9 mouse cellular contexts compared by ENCODE assay signal in genomic region chr15:102459381-102459780, GRCm38 (mm10). TPM values are rescaled to one million over a fixed set of nuclear protein-coding genes. Genes with fewer than 3 reads are reported as not detected.
DNase-seq lines count a peak whose midpoint lies in the region; ATAC-seq and TF ChIP-seq lines count a peak whose summit lies in the region.
"Had no signal": no experiment of that assay in that cellular context is flagged by ENCODE, and none has a peak within 500 bp of the region (broad histone marks: within the 10 kb centered on the region; RNA-seq: fewer than 3 reads in every experiment).

No protein-coding gene starts in this region.

- peak overlapping the region in 1 of 2 experiments; percentile 70; a peak in 2 of 4 replicates for H3K27ac ChIP-seq in heart, embryonic 14.5 days (replicated peaks in 1 of 2; ENCODE audit: control insufficient read depth in 1 of 2, insufficient read depth in 1 of 2, low read depth in 2 of 2, low read length in 2 of 2)
- H3K27ac ChIP-seq in bone marrow, adult 2 months (ENCODE audit: control insufficient read depth, insufficient read depth, low read depth, low read length, poor library complexity), result peak overlapping the region; percentile 54
- peak overlapping the region; percentile 21; the same call in 1 of the 2 replicates for H3K27ac ChIP-seq in hindbrain, embryonic 14.5 days
- H3K27ac ChIP-seq in midbrain, embryonic 12.5 days (replicated peaks), result no peak overlapping the region

- intact Hi-C loops in left cerebral cortex, postnatal 14 days (cut with DNase I), result no loop called here

- peaks cover 9 to 28% of the 10 kb centered on the region in 2 experiments for H3K4me1 ChIP-seq in heart, embryonic 14.5 days (ENCODE audit: control insufficient read depth in 2 of 2, insufficient read depth in 2 of 2, low read length in 2 of 2)
- H3K4me1 ChIP-seq in bone marrow, adult 2 months (ENCODE audit: control insufficient read depth, insufficient read depth, low read length), result peaks cover 2% of the 10 kb centered on the region
- H3K4me1 ChIP-seq in hindbrain, embryonic 14.5 days (replicated peaks; ENCODE audit: control insufficient read depth, insufficient read depth, low read length), result peaks cover 14% of the 10 kb centered on the region
- peaks cover 10% of the 10 kb centered on the region for H3K4me1 ChIP-seq in midbrain, embryonic 12.5 days

- no peak for TF ChIP-seq POLR2A in bone marrow, adult 2 months (IDR thresholded peaks at IDR 0.05; ENCODE audit: borderline replicate concordance, control insufficient read depth, low read depth, low read length)

- no peak for ATAC-seq in heart, embryonic 14.5 days (ENCODE audit: insufficient number of reproducible peaks, insufficient read depth, low FRiP score, low read depth)
- no peak for ATAC-seq in hindbrain, embryonic 14.5 days (ENCODE audit: low FRiP score)
- no peak for ATAC-seq in midbrain, embryonic 12.5 days (ENCODE audit: low FRiP score, low read depth)

- peaks cover 12% of the 10 kb centered on the region for H3K36me3 ChIP-seq in heart, embryonic 14.5 days (ENCODE audit: control insufficient read depth, insufficient read depth, low read length)
- peaks cover 18% of the 10 kb centered on the region for H3K36me3 ChIP-seq in hindbrain, embryonic 14.5 days (replicated peaks; ENCODE audit: control insufficient read depth, insufficient read depth)
- peaks cover 9% of the 10 kb centered on the region for H3K36me3 ChIP-seq in midbrain, embryonic 12.5 days

- no peaks in the 10 kb centered on the region for H3K27me3 ChIP-seq in heart, embryonic 14.5 days (ENCODE audit: control insufficient read depth, insufficient read depth, low read length)
- H3K27me3 ChIP-seq in hindbrain, embryonic 14.5 days (ENCODE audit: control insufficient read depth, insufficient read depth, low read length), result no peaks in the 10 kb centered on the region
- no peaks in the 10 kb centered on the region for H3K27me3 ChIP-seq in midbrain, embryonic 12.5 days

- no peak for TF ChIP-seq CTCF in bone marrow, adult 2 months (IDR thresholded peaks at IDR 0.05; ENCODE audit: control insufficient read depth, insufficient read depth, low read length)

- H3K9me3 ChIP-seq in heart, embryonic 14.5 days (ENCODE audit: control insufficient read depth, low read length), result no peaks in the 10 kb centered on the region
- H3K9me3 ChIP-seq in hindbrain, embryonic 14.5 days (ENCODE audit: control insufficient read depth, low read length), result no peaks in the 10 kb centered on the region
- no peaks in the 10 kb centered on the region for H3K9me3 ChIP-seq in midbrain, embryonic 12.5 days

- H3K4me3 ChIP-seq in heart, embryonic 14.5 days (ENCODE audit: control insufficient read depth in 1 of 2, insufficient read depth in 1 of 2, low read depth in 1 of 2, low read length in 2 of 2), result peak overlapping the region; percentile 37 to 56
- H3K4me3 ChIP-seq in bone marrow, adult 2 months (replicated peaks; ENCODE audit: control insufficient read depth, low read depth, low read length), result peak overlapping the region; percentile 72
- peak overlapping the region; percentile 41 for H3K4me3 ChIP-seq in hindbrain, embryonic 14.5 days (replicated peaks; ENCODE audit: low read length)
- peak overlapping the region; percentile 43 for H3K4me3 ChIP-seq in midbrain, embryonic 12.5 days

- WGBS in heart, embryonic 14.5 days, result 35% methylated on average over 6 of the region's 6 CpGs
- WGBS in bone marrow, adult 2 months, result 13% methylated on average over 6 of the region's 6 CpGs
- WGBS in hindbrain, embryonic 14.5 days, result 34% methylated on average over 6 of the region's 6 CpGs
- 41% methylated on average over 6 of the region's 6 CpGs for WGBS in midbrain, embryonic 12.5 days

- peak overlapping the region; percentile 74 for H3K9ac ChIP-seq in heart, embryonic 14.5 days (ENCODE audit: low read length)
- peak overlapping the region; percentile 63 for H3K9ac ChIP-seq in hindbrain, embryonic 14.5 days
- H3K9ac ChIP-seq in midbrain, embryonic 12.5 days (replicated peaks), result peak overlapping the region; percentile 49

- no peak for DNase-seq in heart, adult 8-10 months (ENCODE audit: low spot score)
- DNase-seq in hindbrain, embryonic 14.5 days (ENCODE audit: low spot score), result no peak
- no peak for DNase-seq in left cerebral cortex, postnatal 14 days (ENCODE audit: low spot score in 2 of 2)
- no peak for DNase-seq in embryo, embryonic 11 days
- no peak for DNase-seq in gastrocnemius, adult 18-20 months (ENCODE audit: low spot score)

- H3K4me2 ChIP-seq in heart, embryonic 14.5 days (ENCODE audit: low read length), result peak overlapping the region; percentile 77
- peak overlapping the region; percentile 56 for H3K4me2 ChIP-seq in hindbrain, embryonic 14.5 days (replicated peaks)
- H3K4me2 ChIP-seq in midbrain, embryonic 12.5 days (replicated peaks), result peak overlapping the region; percentile 59

RNA-seq across cellular contexts. Expression of gene Prr13, which starts 0.6 kb away (rescaled TPM):
- 108 and 114 TPM in 2 replicates for polyA plus RNA-seq in heart, embryonic 14.5 days (2014; fragmentation: Nextera tagmentation; extraction: Ambion mirVana)
- 10 to 100 TPM; 18.7 to 25.3 (median 22.0) TPM for total RNA-seq in heart, adult 8-10 months (2022)
- polyA plus RNA-seq in bone marrow, adult 2 months (2011; ENCODE audit: insufficient read depth, insufficient read length, low replicate concordance, missing spikeins), result 125 and 251 TPM in 2 replicates
- 98.3 and 105 TPM in 2 replicates for polyA plus RNA-seq in hindbrain, embryonic 14.5 days (2014; fragmentation: Nextera tagmentation; extraction: Ambion mirVana)
- polyA plus RNA-seq in midbrain, embryonic 12.5 days (2016; fragmentation: Nextera tagmentation; extraction: Ambion mirVana), result 84.9 and 97.9 TPM in 2 replicates
- total RNA-seq in left cerebral cortex, postnatal 14 days (2021), result 10 to 100 TPM; 22.3 to 24.8 TPM
- 10 to 100 TPM; 20.4 to 23.2 TPM for total RNA-seq in gastrocnemius, adult 18-20 months (2021)

RNA-seq across cellular contexts. Expression of gene Pcbp2, which starts 11.0 kb away (rescaled TPM):
- polyA plus RNA-seq in heart, embryonic 14.5 days (2014; fragmentation: Nextera tagmentation; extraction: Ambion mirVana), result 184 and 194 TPM in 2 replicates
- total RNA-seq in heart, adult 8-10 months (2022), result 100 to 1,000 TPM; 452 to 509 (median 465) TPM
- polyA plus RNA-seq in bone marrow, adult 2 months (2011; ENCODE audit: insufficient read depth, insufficient read length, low replicate concordance, missing spikeins), result 210 and 264 TPM in 2 replicates
- polyA plus RNA-seq in hindbrain, embryonic 14.5 days (2014; fragmentation: Nextera tagmentation; extraction: Ambion mirVana), result 158 and 166 TPM in 2 replicates
- polyA plus RNA-seq in midbrain, embryonic 12.5 days (2016; fragmentation: Nextera tagmentation; extraction: Ambion mirVana), result 168 and 186 TPM in 2 replicates
- 100 to 1,000 TPM; 436 to 453 TPM for total RNA-seq in left cerebral cortex, postnatal 14 days (2021)
- 100 to 1,000 TPM; 403 to 410 TPM for total RNA-seq in gastrocnemius, adult 18-20 months (2021)

RNA-seq across cellular contexts. Expression of gene Amhr2, which starts 14.2 kb away (rescaled TPM):
- 2.1 and 3.1 TPM in 2 replicates for polyA plus RNA-seq in heart, embryonic 14.5 days (2014; fragmentation: Nextera tagmentation; extraction: Ambion mirVana)
- under 1 TPM; 0.19 to 1.00 (median 0.63) TPM for total RNA-seq in heart, adult 8-10 months (2022)
- 4.8 TPM in 1 of 2 replicates, not detected in the other for polyA plus RNA-seq in bone marrow, adult 2 months (2011; ENCODE audit: insufficient read depth, insufficient read length, low replicate concordance, missing spikeins)
- 0.13 and 0.39 TPM in 2 replicates for polyA plus RNA-seq in hindbrain, embryonic 14.5 days (2014; fragmentation: Nextera tagmentation; extraction: Ambion mirVana)
- 0.29 TPM in 1 of 2 replicates, not detected in the other for polyA plus RNA-seq in midbrain, embryonic 12.5 days (2016; fragmentation: Nextera tagmentation; extraction: Ambion mirVana)
- under 1 TPM; 0.51 to 0.75 TPM for total RNA-seq in left cerebral cortex, postnatal 14 days (2021)
- 10 to 100 TPM; 11.1 to 17.7 TPM for total RNA-seq in gastrocnemius, adult 18-20 months (2021)

RNA-seq across cellular contexts. Expression of gene Gm10337, which starts 44.1 kb away (rescaled TPM):
- 4.2 TPM in 1 of 2 replicates, not detected in the other for polyA plus RNA-seq in heart, embryonic 14.5 days (2014; fragmentation: Nextera tagmentation; extraction: Ambion mirVana)
- not detected for total RNA-seq in heart, adult 8-10 months (2022)
- not detected in 2 replicates for polyA plus RNA-seq in bone marrow, adult 2 months (2011; ENCODE audit: insufficient read depth, insufficient read length, low replicate concordance, missing spikeins)
- polyA plus RNA-seq in hindbrain, embryonic 14.5 days (2014; fragmentation: Nextera tagmentation; extraction: Ambion mirVana), result 9.6 and 17.2 TPM in 2 replicates
- polyA plus RNA-seq in midbrain, embryonic 12.5 days (2016; fragmentation: Nextera tagmentation; extraction: Ambion mirVana), result 4.6 and 9.6 TPM in 2 replicates
- not detected for total RNA-seq in left cerebral cortex, postnatal 14 days (2021)
- total RNA-seq in gastrocnemius, adult 18-20 months (2021), result not detected
- polyA plus RNA-seq: gonadal fat pad, adult 2 months had no signal

RNA-seq across cellular contexts. Expression of gene Sp1, which starts 53.4 kb away (rescaled TPM):
- polyA plus RNA-seq in heart, embryonic 14.5 days (2014; fragmentation: Nextera tagmentation; extraction: Ambion mirVana), result 8.0 and 8.2 TPM in 2 replicates
- 10 to 100 TPM; 31.8 to 43.8 (median 38.7) TPM for total RNA-seq in heart, adult 8-10 months (2022)
- polyA plus RNA-seq in bone marrow, adult 2 months (2011; ENCODE audit: insufficient read depth, insufficient read length, low replicate concordance, missing spikeins), result 13.8 and 35.2 TPM in 2 replicates
- 5.3 and 6.2 TPM in 2 replicates for polyA plus RNA-seq in hindbrain, embryonic 14.5 days (2014; fragmentation: Nextera tagmentation; extraction: Ambion mirVana)
- polyA plus RNA-seq in midbrain, embryonic 12.5 days (2016; fragmentation: Nextera tagmentation; extraction: Ambion mirVana), result 9.6 and 10.2 TPM in 2 replicates
- 10 to 100 TPM; 23.2 to 24.5 TPM for total RNA-seq in left cerebral cortex, postnatal 14 days (2021)
- 10 to 100 TPM; 16.1 to 19.3 TPM for total RNA-seq in gastrocnemius, adult 18-20 months (2021)
